Mouse (Mus musculus) midbrain, embryonic 16.5 days (tissue): ENCODE measurements around the gene Agt. TPM values are rescaled to one million over a fixed set of nuclear protein-coding genes. Genes with fewer than 3 reads are reported as not detected.

ENCODE experiments used
- polyA plus RNA-seq: library from polyadenylated mRNA; unstranded; fragments of >200 nt; fragmentation: Nextera tagmentation; extraction: Ambion mirVana; gene quantifications from 2 replicates; pipeline ENCODE4 v1.2.1, GENCODE M21; 2015

Gene Agt
- polyA plus RNA-seq, 1 experiment from 2014 or later = 10.1 TPM

Other genes starting within 250 kb of the Agt start
- 12.2 and 13.7 TPM in 2 replicates for gene Pgbd5, start 130.0 kb downstream of the Agt start, polyA plus RNA-seq
- 33.0 and 34.5 TPM in 2 replicates for gene Cog2, start 48.9 kb downstream of the Agt start, polyA plus RNA-seq
- gene Capn9, start 6.4 kb upstream of the Agt start, polyA plus RNA-seq = 0.17 and 0.20 TPM in 2 replicates
- gene 2310022B05Rik, start 93.7 kb upstream of the Agt start, polyA plus RNA-seq = 20.0 and 24.2 TPM in 2 replicates
- 64.6 and 66.2 TPM in 2 replicates for gene Ttc13, start 152.3 kb upstream of the Agt start, polyA plus RNA-seq
- gene Arv1, start 152.4 kb upstream of the Agt start, polyA plus RNA-seq = 34.8 and 36.0 TPM in 2 replicates
- 0.26 and 0.40 TPM in 2 replicates for gene Fam89a, start 182.1 kb upstream of the Agt start, polyA plus RNA-seq
- gene Trim67, start 223.4 kb upstream of the Agt start, polyA plus RNA-seq = 28.0 and 29.5 TPM in 2 replicates